Mouse (Mus musculus) embryonic fibroblast, embryonic 13.5 days (primary cell): Measurements from ENCODE around the gene Dlg1.

ENCODE experiments used
- CTCF ChIP-seq: IDR thresholded peaks from 2 replicates; pipeline ENCODE4 v1.5.1; 2011; ENCODE audit warnings: mild to moderate bottlenecking, control low read depth, low read length, moderate library complexity, borderline replicate concordance; ENCODE audit not compliant: insufficient read depth
- POLR2A ChIP-seq: IDR thresholded peaks from 2 replicates; pipeline ENCODE4 v1.6.1; 2011; ENCODE audit warnings: low read depth, mild to moderate bottlenecking, control low read depth, low read length, moderate library complexity

DNA sequence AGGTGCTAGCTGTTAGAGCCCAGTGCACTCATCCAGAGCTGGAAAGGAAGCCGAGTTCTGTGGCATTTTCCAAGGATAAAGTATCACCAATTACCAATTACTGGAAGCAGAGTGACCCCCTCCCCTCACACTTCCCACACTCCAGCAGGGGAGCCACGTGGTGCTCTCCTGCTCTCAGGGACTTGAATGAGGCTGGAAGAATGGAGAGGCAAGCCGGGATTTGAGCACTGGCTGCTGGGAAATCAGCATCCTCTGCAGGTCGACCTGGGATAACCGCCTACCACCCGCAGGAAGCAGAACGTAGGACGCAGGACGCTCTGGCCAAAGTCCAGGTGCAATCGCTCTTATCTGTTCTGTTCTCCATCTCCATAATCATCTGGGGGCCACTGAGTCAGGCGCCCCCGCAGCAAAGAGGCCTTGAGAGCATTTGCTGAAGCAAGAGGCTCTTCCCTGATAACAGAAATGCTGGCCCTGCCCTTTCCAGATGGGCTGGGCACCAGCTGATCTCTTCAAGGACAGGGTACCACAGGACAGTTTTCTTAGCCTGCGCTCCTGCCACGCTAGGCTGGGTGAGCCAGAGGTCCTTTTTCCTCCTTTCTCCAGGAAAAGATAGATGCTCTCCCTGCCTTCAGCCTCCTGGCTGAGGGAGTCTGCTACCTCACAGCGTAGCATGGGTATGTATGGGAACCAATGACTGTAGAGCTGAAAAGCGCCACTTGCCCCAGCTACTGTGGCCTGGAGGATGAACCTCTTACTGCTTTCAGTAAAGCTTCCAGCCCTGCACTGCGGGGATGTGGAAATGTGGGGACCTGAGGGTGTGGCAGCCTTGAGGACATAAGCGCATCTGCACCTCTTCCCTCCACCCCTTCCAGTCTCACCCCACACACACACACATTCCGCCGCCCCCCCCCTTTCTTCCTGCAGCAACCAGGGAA lies 242.9 kb downstream of the Dlg1 start:
- no peak for TF ChIP-seq POLR2A
- no peak for TF ChIP-seq CTCF
